Mouse (Mus musculus) stomach, adult 2 months (tissue): ENCODE data around the gene Patz1. TPM values are rescaled to one million over a fixed set of nuclear protein-coding genes. Genes with fewer than 3 reads are reported as not detected.

Source experiments
- polyA plus RNA-seq: library from polyadenylated mRNA; depleted of rRNA; stranded (reverse); fragments of >200 nt; gene quantifications from 2 replicates; pipeline ENCODE4 v1.2.3, GENCODE M21; 2012; rRNA removed

The Patz1 gene
- 8.1 and 12.0 TPM in 2 replicates for polyA plus RNA-seq

DNA sequence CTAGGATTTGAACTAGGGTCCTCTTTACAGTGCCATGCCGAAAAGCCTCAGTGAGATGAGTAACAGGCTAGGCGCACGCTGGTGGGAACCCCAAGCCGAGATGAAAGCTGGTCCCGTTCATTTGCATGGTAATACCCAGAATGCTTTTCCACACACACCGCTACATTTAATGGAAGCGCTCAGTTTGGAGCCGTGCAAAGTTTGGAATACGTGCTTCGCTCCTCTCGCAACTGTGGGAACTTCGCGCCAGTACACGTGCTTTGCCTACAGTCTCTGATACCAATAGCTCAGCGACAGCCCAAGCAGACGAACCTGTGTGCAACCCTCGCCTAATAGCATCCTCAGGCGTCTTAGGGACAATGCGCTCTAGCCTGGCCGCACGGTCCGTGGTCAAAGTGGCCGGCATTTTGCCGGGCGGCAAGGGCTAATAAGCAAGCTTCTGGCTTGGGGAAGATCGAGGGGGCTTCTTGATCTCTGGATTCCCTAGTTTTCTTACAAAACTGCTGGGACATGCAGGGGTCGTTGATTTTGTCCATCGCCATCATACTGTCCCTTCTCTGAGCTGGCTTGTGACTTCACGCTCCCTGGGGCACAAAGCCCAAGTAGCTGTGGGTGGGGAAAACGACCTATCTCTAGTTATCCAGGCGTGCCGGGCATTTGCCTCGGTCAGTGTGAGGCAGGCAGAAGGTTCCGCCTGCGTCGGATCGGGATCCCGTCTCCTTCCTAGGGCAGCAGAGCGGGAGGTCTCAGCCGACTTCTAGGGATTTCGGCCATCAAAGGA lies at the start of gene Patz1:
Gene Patz1 (plus strand): TSS at position 354 of the 781 bp plus-strand sequence.

DNA sequence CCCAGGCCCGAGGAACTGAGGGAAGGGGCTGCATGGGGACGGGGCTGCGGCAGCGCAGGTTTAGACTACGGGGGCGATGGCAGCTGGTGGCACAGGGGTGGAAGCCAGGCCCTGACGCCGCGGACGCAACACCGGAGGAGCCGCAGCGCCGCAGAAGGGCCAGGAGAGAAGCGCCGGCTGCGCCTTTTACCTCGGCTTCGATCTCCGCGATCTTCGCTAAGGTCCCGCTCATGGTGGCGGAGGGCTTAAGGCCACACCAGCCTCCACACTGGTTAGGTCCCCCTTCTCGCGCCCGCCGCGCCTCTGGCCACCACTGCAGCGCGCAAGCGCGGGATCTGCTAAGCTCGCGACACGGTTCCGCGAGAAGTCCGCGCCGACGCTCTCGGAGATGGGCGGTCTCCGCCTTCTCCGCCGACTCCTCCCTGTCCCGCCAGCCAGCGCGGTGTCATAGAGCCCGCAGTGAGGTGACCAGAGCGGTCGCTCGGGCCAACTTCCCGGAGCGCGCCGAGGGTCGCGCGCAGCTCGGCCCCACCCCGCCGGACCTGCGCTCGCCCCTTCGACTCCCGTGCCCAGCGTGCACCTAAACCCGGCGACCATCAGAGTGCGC lies 22.5 kb upstream of the Patz1 start, which contains the start of gene Drg1:
Gene Drg1 (minus strand): TSS at position 337 of the 607 bp plus-strand sequence.

DNA sequence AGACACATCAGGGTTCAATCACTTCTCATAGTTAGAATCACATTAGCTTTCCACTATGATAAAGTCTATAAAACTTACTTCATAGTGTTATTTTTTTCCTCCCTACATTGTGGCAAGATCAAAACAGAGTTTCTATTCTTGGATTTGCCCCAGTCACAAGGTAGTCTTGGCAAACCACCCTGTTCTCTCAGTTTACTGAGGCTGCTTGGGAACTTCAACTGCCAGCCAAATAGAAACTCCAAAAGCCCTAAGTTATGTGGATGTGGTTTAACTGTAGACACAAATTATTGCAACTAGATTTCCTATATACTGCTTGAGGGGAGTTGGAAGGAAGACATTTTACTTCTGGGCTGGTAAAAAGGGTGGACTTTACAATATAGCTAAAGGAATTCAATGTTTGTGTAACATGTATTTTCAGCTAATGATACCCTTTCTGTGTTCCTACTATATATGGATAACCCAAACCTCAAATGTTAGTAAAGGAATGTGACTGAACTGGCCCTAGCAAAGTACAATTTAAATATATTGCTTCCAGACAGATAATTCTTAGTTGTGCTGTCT lies 41.3 kb downstream of the Patz1 start, which contains the start of gene Pik3ip1:
Gene Pik3ip1 (plus strand): TSS at position 511 of the 561 bp plus-strand sequence.

Other genes starting within 250 kb of the Patz1 start
- 9.0 and 11.0 TPM in 2 replicates for gene Sfi1, start 95.4 kb upstream of the Patz1 start, polyA plus RNA-seq
- 14.2 and 20.6 TPM in 2 replicates for gene Eif4enif1, start 86.5 kb upstream of the Patz1 start, polyA plus RNA-seq
- 1.5 and 3.1 TPM in 2 replicates for gene Drg1, start 22.5 kb upstream of the Patz1 start, polyA plus RNA-seq
- gene Pik3ip1, start 41.5 kb downstream of the Patz1 start, polyA plus RNA-seq, result 7.7 and 9.1 TPM in 2 replicates
- gene Limk2, start 120.3 kb downstream of the Patz1 start, polyA plus RNA-seq, result 53.7 and 55.5 TPM in 2 replicates
- gene Rnf185, start 163.5 kb downstream of the Patz1 start, polyA plus RNA-seq, result 12.5 and 12.7 TPM in 2 replicates
- 1.1 and 2.1 TPM in 2 replicates for gene Pla2g3, start 199.4 kb downstream of the Patz1 start, polyA plus RNA-seq
- gene Inpp5j, start 215.9 kb downstream of the Patz1 start, polyA plus RNA-seq, result 10.3 and 13.8 TPM in 2 replicates
- 106 and 141 TPM in 2 replicates for gene Selenom, start 225.8 kb downstream of the Patz1 start, polyA plus RNA-seq